Mouse (Mus musculus) right cerebral cortex, adult 18-20 months (tissue): Measurements from ENCODE around the gene Olfr1535.
A peak's percentile ranks its signal among the peaks of the same experiment; 100 is the strongest.

Experiments used
- DNase-seq: peaks from one replicate; pipeline ENCODE4 v3.0.0; 2022; ENCODE audit warnings: mixed read lengths

Gene Olfr1535

DNA sequence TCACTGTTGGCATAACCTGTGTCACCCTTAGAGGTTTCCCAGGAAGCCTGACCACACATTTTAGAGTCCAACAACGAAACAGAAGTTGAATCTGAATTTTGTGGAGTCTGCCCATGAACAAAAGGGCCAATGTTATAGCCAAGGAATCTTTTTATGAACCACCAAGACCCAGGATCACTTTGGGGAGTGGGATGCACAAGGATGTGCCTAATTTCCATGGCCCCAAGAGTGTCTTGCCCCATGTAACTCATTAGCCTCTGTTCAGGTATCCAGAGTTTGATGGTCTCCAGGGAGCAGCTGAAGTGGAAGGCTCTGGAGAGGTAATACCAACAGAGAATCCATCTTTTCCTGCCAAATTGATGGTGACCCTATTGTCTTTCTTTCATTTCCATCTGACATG, at the start of gene Olfr1535:
Gene Olfr1535, minus strand, starts transcription at position 101 of the 400 bp plus-strand sequence.
- no peak for DNase-seq

DNA sequence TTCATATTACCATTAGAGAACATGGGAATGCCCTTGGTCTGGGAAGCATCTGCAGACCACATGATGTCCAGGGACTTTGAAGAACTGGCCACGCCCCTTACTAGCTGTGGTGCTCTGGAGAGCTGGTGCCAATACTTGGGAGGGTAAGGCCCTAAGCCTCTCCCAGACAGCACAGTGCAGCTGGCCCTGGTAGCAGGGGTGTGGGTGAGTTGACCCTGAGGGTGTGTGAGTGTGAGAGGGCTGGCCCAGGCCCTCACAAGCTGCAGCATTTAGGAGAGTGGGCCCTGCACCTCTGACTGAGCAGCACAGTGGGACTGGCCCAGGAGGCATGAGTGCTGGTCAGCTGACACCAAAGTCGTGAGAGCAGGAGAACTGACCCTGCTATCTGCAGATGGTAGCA, 31.9 kb upstream of the Olfr1535 start:
- DNase-seq, result no peak

DNA sequence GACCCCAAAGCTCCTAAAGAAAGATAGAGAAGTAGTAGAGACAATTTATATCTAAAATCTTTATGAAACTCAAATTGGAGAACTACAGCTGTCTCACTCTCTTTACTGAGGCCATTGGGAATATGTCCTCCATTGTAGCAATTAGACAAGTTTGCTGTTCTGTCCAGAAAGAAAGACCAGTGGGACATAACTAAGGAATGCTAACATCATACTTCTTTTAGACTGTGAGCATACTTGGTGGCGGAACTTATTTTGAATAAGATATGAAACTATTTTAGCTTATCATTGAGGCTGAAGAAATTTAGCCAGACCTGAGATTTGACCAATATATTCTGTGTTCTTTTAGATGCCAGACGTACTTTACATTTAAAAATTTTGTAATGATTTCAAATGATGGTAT, 22.0 kb upstream of the Olfr1535 start, which contains the start of gene Olfr1364:
Gene Olfr1364, minus strand, starts transcription at position 101 of the 400 bp plus-strand sequence.
- no peak for DNase-seq

DNA sequence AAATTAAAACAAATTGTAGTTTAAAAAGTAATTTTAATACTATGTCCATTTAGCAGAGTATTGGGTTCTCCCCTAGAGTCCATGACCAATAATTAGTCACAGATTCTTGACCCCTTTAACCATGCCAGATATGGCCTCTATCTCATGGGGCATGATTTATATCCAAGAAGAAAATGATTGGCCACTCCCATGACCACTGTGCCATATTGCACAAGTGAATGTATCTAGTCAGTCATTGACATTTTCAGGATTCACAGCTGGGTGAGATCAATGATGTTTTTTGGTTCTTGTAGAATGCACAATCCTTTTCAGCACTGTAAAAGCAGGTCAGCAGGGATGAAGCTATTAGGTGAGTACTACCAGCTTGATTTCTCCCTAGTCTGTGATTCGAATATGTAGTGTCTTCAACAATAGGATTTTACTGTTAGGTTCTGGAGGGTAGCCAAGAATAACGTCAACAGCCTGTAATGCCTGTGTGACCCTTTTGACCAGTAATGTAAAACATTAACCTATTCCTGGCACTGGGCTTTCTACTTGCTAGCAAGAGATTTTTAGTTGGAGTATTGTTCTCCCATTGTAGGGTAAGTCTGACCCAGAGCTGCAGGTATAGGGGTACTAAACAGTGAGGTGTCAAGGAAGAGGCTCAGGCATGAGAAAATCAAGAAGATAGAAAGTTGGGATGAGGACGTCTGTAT, 9.1 kb downstream of the Olfr1535 start:
- DNase-seq, result no peak

DNA sequence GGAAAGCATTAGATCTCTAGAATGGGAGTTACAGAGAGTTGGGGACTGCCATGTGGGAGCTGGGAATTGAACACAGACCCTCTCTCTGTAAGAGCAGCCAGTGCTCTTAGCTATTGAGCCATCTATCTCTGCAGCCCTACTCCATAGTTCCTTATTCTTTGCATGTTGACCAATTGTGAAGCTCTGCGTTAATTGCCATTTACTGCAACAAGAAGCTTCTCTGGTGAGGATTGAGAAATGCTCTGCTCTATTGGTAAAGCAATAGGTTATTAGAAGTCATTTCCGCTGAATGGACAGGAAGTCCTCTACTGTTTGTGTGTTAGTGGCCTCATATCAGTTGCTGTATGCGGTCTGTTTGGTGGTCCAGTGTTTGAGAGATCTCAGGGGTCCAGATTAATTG, 10.2 kb downstream of the Olfr1535 start:
- no peak for DNase-seq

DNA sequence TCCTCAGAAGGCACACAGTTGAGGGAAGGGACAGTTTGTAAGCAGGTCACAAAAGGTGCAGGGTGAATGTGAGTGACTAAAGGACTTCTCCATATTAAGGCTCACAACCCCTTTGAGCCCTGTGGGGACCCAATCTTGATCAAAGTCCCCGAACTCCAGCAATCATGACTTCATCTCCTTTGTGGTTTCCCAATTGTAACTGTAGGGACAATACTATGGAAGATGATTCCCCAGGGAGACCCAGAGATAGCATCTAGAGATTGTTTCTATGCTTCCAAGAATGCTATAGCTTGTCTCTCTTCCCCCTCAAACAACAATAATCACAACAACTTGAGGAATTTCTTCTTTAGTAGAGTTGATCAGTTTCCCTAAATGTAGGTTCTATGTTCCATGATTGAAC, 17.0 kb downstream of the Olfr1535 start, which contains the start of gene Olfr1366:
Gene Olfr1366, minus strand, starts transcription at position 101 of the 400 bp plus-strand sequence.
- no peak for DNase-seq

DNA sequence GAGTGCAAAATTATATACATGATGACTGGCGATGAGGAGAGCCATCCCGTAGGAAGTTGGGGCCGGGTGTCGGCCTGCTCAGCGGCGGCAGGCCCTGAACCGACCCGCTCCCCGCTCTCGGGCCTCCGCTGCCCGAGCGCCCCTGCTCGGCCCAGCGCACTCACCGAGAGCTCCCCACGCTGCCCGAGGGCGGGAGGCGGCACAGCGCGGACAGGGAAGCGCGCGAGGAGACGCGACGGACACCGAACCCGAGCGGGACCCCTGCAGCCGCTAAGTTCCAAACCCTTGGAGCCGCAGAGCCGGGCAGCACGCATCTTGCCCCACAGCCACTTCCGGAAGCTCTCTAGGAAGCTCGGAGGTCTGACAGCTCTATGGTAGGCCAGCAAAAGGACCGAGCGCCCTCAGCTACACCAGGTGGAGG, 28.9 kb downstream of the Olfr1535 start, which contains the start of gene Zkscan8:
Gene Zkscan8, minus strand, starts transcription at position 340 of the 421 bp plus-strand sequence.
- peak; percentile 90 for DNase-seq

DNA sequence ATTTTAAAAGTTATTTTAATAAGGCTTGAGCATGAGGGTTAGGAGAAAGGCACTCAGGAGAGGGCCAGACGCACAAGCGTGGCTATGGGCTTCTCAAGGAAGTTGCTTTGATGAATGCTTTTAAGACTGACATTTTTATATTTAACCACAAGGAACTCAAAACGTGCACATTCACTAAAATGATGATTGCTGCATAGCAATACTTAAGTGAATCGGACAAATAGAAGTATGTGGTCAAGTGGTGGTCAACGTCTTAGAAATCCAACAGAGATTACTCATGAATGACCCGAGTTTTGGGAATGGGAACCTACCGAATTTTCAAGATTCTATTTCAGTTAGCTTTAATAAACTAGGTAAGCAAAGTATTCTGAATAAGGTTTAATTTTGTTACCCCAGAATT, 29.6 kb downstream of the Olfr1535 start:
- no peak for DNase-seq

DNA sequence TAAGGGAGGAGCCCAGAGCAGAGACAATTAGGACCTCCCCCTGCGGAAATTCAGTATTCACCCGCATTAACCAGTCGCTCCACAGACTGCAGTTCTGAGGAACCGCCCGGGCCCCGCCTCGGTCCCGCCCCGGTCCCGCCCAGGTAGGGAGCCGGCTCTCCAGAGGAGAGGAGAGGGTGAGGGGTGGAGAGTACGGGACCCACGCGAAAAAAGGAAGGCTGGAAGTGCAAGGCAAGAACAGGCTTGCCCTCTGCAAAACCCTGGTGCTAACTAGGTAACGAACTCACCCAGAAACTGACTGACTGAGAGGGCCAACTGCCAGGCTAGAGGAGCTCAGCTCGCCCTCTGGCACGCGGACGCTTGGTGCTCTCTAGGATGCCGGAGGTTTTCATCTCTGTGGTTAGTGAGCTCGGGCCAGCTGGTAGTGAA, 53.5 kb downstream of the Olfr1535 start:
- peak; percentile 84 for DNase-seq
